Mouse (Mus musculus) hindbrain, embryonic 15.5 days (tissue): ENCODE results near the gene Slc6a6. TPM values are rescaled to one million over a fixed set of nuclear protein-coding genes. Genes with fewer than 3 reads are reported as not detected.

Experiments
- ATAC-seq: fragments of 200-750 bp; cut with Nextera tagmentation; 2 replicates; pipeline ENCODE4 v1.8.0; 2017; ENCODE audit warnings: low read depth, moderate number of reproducible peaks, moderate TSS enrichment; ENCODE audit not compliant: low FRiP score
- H3K27ac ChIP-seq: fragments of 300-500 bp; sonication (generic); replicated peaks from 2 replicates; pipeline ENCODE4 v1.5.1; 2015; ENCODE audit warnings: mild to moderate bottlenecking, inconsistent platforms
- H3K27me3 ChIP-seq: fragments of 300-500 bp; sonication (generic); 2 replicates; pipeline ENCODE4 v1.6.1; 2015; ENCODE audit warnings: control low read depth, inconsistent platforms
- H3K36me3 ChIP-seq: fragments of 300-500 bp; sonication (generic); 2 replicates; pipeline ENCODE4 v1.6.1; 2015; ENCODE audit warnings: control low read depth, inconsistent platforms
- H3K4me1 ChIP-seq: fragments of 300-500 bp; sonication (generic); replicated peaks from 2 replicates; pipeline ENCODE4 v1.6.1; 2015; ENCODE audit warnings: control low read depth, inconsistent platforms
- H3K4me2 ChIP-seq: fragments of 300-500 bp; sonication (generic); 2 replicates; pipeline ENCODE4 v1.6.1; 2015; ENCODE audit warnings: moderate library complexity, mild to moderate bottlenecking, inconsistent platforms
- H3K4me3 ChIP-seq: fragments of 300-500 bp; sonication (generic); 2 replicates; pipeline ENCODE4 v1.5.1; 2015; ENCODE audit warnings: mild to moderate bottlenecking, inconsistent platforms
- H3K9ac ChIP-seq: fragments of 300-500 bp; sonication (generic); 2 replicates; pipeline ENCODE4 v1.6.1; 2015; ENCODE audit warnings: inconsistent platforms
- H3K9me3 ChIP-seq: fragments of 300-500 bp; sonication (generic); 2 replicates; pipeline ENCODE4 v1.6.1; 2016; ENCODE audit warnings: control low read depth, inconsistent platforms
- WGBS: fragments of 180-500 bp; shearing (Covaris S2); methylation state at CpG from one replicate; pipeline ENCODE4 v1.1.7; 2015; 5-methylcytosine and 5-hydroxymethylcytosine counted together
- polyA plus RNA-seq: library from polyadenylated mRNA; unstranded; fragments of >200 nt; fragmentation: Nextera tagmentation; extraction: Ambion mirVana; gene quantifications from 2 replicates; pipeline ENCODE4 v1.2.1, GENCODE M21; 2015

Slc6a6 gene
- polyA plus RNA-seq, 1 experiment from 2014 or later: 102 TPM

GRCm38 (mm10) chr6:91807169-91807568, 123.3 kb downstream of the Slc6a6 start:
- Histone ChIP-seq H3K4me2 (peak overlapping the region; percentile 49), H3K27me3 (no peaks in the 10 kb centered on the region), H3K4me3 (peak overlapping the region; percentile 31), H3K4me1 (peaks cover 45% of the 10 kb centered on the region), H3K9me3 (no peaks in the 10 kb centered on the region), H3K9ac (peak overlapping the region; percentile 18; the same call in 1 of the 2 replicates), H3K27ac (no peak overlapping the region), H3K36me3 (no peaks in the 10 kb centered on the region)
- 7% methylated on average over 23 of the region's 23 CpGs for WGBS
- ATAC-seq: no peak

GRCm38 (mm10) chr6:91808022-91808421, 124.2 kb downstream of the Slc6a6 start:
- ATAC-seq: no peak
- H3K9me3 ChIP-seq: no peaks in the 10 kb centered on the region
- 54% methylated on average over 6 of the region's 6 CpGs for WGBS
- peaks cover 45% of the 10 kb centered on the region for H3K4me1 ChIP-seq
- no peak overlapping the region for H3K4me3 ChIP-seq
- H3K36me3 ChIP-seq: no peaks in the 10 kb centered on the region
- H3K27ac ChIP-seq: no peak overlapping the region
- no peak overlapping the region for H3K4me2 ChIP-seq
- H3K9ac ChIP-seq: no peak overlapping the region
- H3K27me3 ChIP-seq: no peaks in the 10 kb centered on the region

Other genes with a start within 250 kb of the Slc6a6 start
- gene Chchd4, start 210.5 kb upstream of the Slc6a6 start, polyA plus RNA-seq: 36.2 and 37.7 TPM in 2 replicates
- gene Tmem43, start 210.3 kb upstream of the Slc6a6 start, polyA plus RNA-seq: 47.9 and 50.4 TPM in 2 replicates
- gene Xpc, start 168.2 kb upstream of the Slc6a6 start, polyA plus RNA-seq: 16.7 and 18.6 TPM in 2 replicates
- 144 and 159 TPM in 2 replicates for gene Lsm3, start 168.1 kb upstream of the Slc6a6 start, polyA plus RNA-seq
- gene Grip2, start 143.2 kb downstream of the Slc6a6 start, polyA plus RNA-seq: 7.4 and 9.0 TPM in 2 replicates
- 30.5 and 37.9 TPM in 2 replicates for gene Ccdc174, start 194.0 kb downstream of the Slc6a6 start, polyA plus RNA-seq
- gene 4930590J08Rik, start 218.8 kb downstream of the Slc6a6 start, polyA plus RNA-seq: 1.2 and 1.5 TPM in 2 replicates